Mouse (Mus musculus) induced T-regulatory cell, adult 2 months (primary cell): ENCODE measurements at regions not wholly inside any gene's neighbourhood (a gene's known extent, or its start where the extent isn't known, plus 50 kb on each side); places are given as distances from the start of the nearest gene placed in this dataset.

Experiments
- DNase-seq: peaks from one replicate; pipeline ENCODE4 v3.0.0-alpha.2; 2012; ENCODE audit warnings: low read depth

- no peak for DNase-seq
These were observed 108.5 kb downstream of the Mrpl39 start for GRCm38 (mm10) chr16:84627052-84627451.

DNA sequence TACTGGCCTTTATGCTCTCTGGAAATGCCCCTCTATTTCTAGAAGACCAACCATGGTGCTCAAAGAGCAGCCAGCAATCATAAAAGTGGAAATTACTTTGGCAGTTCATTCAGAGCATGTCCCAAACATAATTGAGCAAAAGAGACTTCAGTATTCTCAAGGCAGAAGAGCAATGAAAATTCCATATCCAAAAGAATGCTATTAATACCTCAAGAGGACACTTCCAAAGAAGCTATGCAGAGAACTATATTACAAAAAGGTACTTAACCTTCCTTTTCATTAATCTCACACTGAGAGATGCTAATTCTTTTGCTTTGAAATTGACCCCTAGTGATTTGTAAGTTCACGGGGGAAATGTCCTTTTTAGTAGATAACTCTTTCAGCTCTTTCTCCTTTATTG is 105.7 kb downstream of the Mrpl39 start:
- no peak for DNase-seq

DNA sequence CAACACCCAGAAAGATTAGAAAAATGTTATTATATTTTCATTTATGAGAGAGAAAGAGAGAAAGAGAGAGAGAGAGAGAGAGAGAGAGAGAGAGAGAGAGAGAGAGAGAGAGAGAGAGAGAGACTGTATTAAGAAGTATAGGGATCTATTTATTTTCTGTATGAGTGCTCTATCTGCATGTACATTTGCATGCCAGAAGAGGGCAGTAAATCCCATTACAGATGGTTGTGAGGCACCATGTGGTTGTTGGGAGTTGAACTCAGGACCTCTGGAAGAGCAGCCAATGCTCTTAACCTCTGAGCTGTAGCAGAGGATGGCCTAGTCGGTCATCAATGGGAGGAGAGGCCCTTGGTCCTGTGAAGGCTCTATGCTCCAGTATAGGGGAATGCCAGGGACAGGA is 91.1 kb downstream of the Mrpl39 start:
- DNase-seq, result peak; percentile 53

GRCm38 (mm10) chr16:84646172-84646684 is 89.3 kb downstream of the Mrpl39 start:
- DNase-seq, result no peak

DNA sequence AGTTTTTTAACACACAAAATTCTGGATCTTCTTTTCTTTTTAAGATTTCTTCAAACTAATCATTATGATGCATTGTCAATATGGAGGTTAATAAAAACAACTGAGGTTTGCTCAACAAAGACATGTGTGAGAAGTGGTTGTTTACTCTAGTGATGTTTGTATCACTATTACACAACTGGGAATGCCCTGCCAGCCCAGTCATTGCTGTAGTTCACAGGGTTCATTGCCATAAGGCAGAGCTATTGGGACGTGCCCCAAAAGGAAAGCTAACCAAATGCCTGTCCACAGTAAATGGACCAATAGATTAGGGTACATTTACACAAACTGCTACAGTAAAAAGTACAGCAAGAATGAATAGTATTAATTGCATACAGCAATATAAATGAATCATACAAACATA is 84.9 kb downstream of the Mrpl39 start:
- DNase-seq, result no peak

DNA sequence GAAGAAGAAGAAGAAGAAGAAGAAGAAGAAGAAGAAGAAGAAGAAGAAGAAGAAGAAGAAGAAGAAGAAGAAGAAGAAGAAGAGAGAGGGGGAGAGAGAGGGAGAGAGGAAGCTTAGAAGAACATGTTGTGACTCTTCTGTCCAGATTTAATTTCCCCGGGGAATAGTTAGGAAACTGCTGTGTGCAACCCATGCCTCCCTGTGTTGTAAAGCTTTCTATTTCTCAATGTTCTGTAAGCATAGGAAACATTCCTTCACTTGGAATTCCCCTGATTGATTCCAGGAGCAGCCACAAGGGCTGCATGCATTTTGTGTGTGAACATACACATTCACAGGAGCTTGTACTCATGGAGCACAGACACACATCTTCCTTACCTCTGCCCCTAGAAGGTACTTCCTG is 81.7 kb downstream of the Mrpl39 start:
- DNase-seq, result no peak

DNA sequence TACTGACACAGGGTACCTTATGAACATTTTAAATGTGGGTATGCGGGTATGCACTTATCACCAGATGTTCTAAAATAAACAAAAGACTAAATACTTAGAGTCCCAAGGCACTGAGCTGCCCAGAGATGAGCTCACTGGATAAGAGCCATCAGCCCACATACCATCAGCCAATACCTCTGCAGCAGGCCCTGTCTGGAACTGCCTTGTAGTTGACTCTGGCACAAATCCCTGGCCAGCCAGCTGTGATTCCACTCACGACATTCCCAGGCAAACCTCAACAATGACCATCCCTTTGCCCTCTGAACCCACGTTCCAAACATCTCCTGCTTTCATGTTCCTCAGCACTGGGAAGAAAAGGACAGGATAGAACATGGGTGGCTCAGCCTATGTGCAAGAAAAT is 73.7 kb downstream of the Mrpl39 start:
- DNase-seq, result no peak

- no peak for DNase-seq
These were observed 72.0 kb downstream of the Mrpl39 start for GRCm38 (mm10) chr16:84663581-84663980.
